Mouse (Mus musculus) G1E (cell line): ENCODE data around the gene Zfyve16. TPM values are rescaled to one million over a fixed set of nuclear protein-coding genes. Genes with fewer than 3 reads are reported as not detected.
A peak's percentile ranks its signal among the peaks of the same experiment; 100 is the strongest.

Experiments
- ATAC-seq: 2 replicates; pipeline ENCODE4 v1.8.0; 2016; ENCODE audit warnings: mild to moderate bottlenecking; ENCODE audit not compliant: insufficient number of reproducible peaks, poor library complexity, low FRiP score, severe bottlenecking; ENCODE audit errors: extremely low read depth
- DNase-seq: peaks from one replicate; pipeline ENCODE4 v3.0.0; 2012; ENCODE audit warnings: low spot score
- H3K27me3 ChIP-seq: 2 replicates; pipeline ENCODE4 v1.6.1; 2012; ENCODE audit warnings: mild to moderate bottlenecking, low read length, inconsistent platforms; ENCODE audit not compliant: insufficient read depth
- H3K36me3 ChIP-seq: replicated peaks from 2 replicates; pipeline ENCODE3; 2012; ENCODE audit warnings: mild to moderate bottlenecking, inconsistent platforms
- H3K4me1 ChIP-seq: 2 replicates; pipeline ENCODE4 v1.6.1; 2012; ENCODE audit warnings: low read depth, low read length, inconsistent platforms, mixed read lengths; ENCODE audit not compliant: insufficient read depth
- H3K4me3 ChIP-seq: 2 replicates; pipeline ENCODE4 v1.5.1; 2012; ENCODE audit warnings: low read depth, mild to moderate bottlenecking, inconsistent platforms, low read length, moderate library complexity, mixed read lengths
- H3K9me3 ChIP-seq: replicated peaks from 2 replicates; pipeline ENCODE4 v1.6.1; 2012; ENCODE audit warnings: inconsistent platforms
- CTCF ChIP-seq: IDR thresholded peaks from 2 replicates; pipeline ENCODE4 v1.5.1; 2012; ENCODE audit warnings: low read depth, low read length, inconsistent platforms, mixed read lengths
- GATA1 ChIP-seq: IDR thresholded peaks from 2 replicates; pipeline ENCODE4 v1.6.1; 2012; ENCODE audit warnings: borderline replicate concordance, low read length, inconsistent platforms, mixed read lengths
- GATA2 ChIP-seq: IDR thresholded peaks from 2 replicates; pipeline ENCODE4 v1.6.1; 2012; ENCODE audit warnings: low read depth, low read length, inconsistent platforms, borderline replicate concordance
- POLR2AphosphoS5 ChIP-seq: IDR thresholded peaks from 2 replicates; pipeline ENCODE4 v1.6.1; 2012; ENCODE audit warnings: low read depth, low read length, inconsistent platforms; ENCODE audit not compliant: insufficient replicate concordance
- TAL1 ChIP-seq: conservative IDR thresholded peaks from 2 replicates; pipeline ENCODE4 v1.6.1; 2012; ENCODE audit warnings: low read depth, low read length, inconsistent platforms, mixed read lengths
- polyA plus RNA-seq: library from polyadenylated mRNA; stranded (reverse); fragments of >175 nt; gene quantifications from 2 replicates; pipeline ENCODE4 v1.2.3, GENCODE M21; 2012
- total RNA-seq, 2 experiments: library from RNA; stranded (forward) in 1 of 2; stranded (reverse) in 1 of 2; fragments of 200-1000 nt in 1 of 2; fragments of >200 nt in 1 of 2; fragmentation: Nextera tagmentation in 1 of 2; gene quantifications; 2 replicates each; pipeline ENCODE4 v1.2.3; 2014 to 2017

Zfyve16 gene
- total RNA-seq (2014; fragmentation: Nextera tagmentation): 31.1 and 40.0 TPM in 2 replicates
- 11.9 and 15.5 TPM in 2 replicates for total RNA-seq (2017)
- polyA plus RNA-seq: 0.67 and 1.0 TPM in 2 replicates

DNA sequence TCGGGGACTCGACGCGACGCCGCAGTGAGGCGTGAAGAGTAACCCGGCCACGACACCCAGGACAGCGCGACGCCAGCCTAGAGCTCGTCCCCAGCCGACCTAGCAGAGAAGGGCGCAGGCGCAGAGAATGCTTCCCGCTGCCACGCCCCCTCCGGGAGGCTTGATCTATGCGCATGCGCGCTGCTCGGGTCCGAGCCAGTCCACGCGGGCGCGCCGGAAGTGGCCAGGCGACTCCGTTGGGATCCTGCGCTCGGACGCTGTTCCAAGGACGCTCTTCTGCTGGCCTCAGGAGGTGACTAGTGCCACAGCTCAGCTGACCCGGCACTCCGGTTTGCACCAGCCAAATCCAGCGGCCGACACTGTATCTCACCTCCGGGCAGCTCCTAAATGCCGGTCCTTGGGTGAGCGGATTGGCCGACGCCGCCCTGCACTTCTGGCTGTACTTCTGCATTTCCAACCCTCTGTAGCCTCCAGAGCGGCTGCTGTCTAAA is at the start of gene Zfyve16:
Gene Zfyve16, minus strand, starts transcription at position 148 of the 491 bp plus-strand sequence.
- peaks cover 32% of the 10 kb centered on the region for H3K4me1 ChIP-seq
- H3K27me3 ChIP-seq: no peaks in the 10 kb centered on the region
- H3K36me3 ChIP-seq: peaks cover 2% of the 10 kb centered on the region
- no peaks in the 10 kb centered on the region for H3K9me3 ChIP-seq
- H3K4me3 ChIP-seq: peak within 1 kb of the TSS; percentile 89
- TF ChIP-seq GATA2 (no peak), TAL1 (no peak), GATA1 (no peak), CTCF (no peak), POLR2AphosphoS5 (no peak)
- ATAC-seq (peak; percentile 86), DNase-seq (peak; percentile 95)

- H3K9me3 ChIP-seq: no peaks in the 10 kb centered on the region
- H3K36me3 ChIP-seq: no peaks in the 10 kb centered on the region
- TF ChIP-seq POLR2AphosphoS5: no peak
- TF ChIP-seq TAL1: no peak
- TF ChIP-seq GATA2: no peak
- no peak for TF ChIP-seq GATA1
- no peak for TF ChIP-seq CTCF
- peaks cover 16% of the 10 kb centered on the region for H3K27me3 ChIP-seq
- DNase-seq: no peak
- ATAC-seq: no peak
- no peak overlapping the region for H3K4me3 ChIP-seq
- H3K4me1 ChIP-seq: peaks cover 16% of the 10 kb centered on the region
These were observed 47.5 kb upstream of the Zfyve16 start for GRCm38 (mm10) chr13:92578210-92578609.

GRCm38 (mm10) chr13:92576688-92577087 is 46.0 kb upstream of the Zfyve16 start:
- peaks cover 16% of the 10 kb centered on the region for H3K4me1 ChIP-seq
- ATAC-seq: no peak
- H3K4me3 ChIP-seq: no peak overlapping the region
- H3K36me3 ChIP-seq: no peaks in the 10 kb centered on the region
- H3K9me3 ChIP-seq: no peaks in the 10 kb centered on the region
- TF ChIP-seq POLR2AphosphoS5: no peak
- H3K27me3 ChIP-seq: peaks cover 16% of the 10 kb centered on the region
- no peak for DNase-seq

- no peak for TF ChIP-seq TAL1
- TF ChIP-seq CTCF: no peak
- no peak for TF ChIP-seq POLR2AphosphoS5
- no peak for TF ChIP-seq GATA2
- no peak for TF ChIP-seq GATA1
- ATAC-seq: no peak
These were observed 45.4 kb upstream of the Zfyve16 start, which contains the start of gene Spz1 for GRCm38 (mm10) chr13:92576072-92576471. Gene Spz1, minus strand, starts transcription at chr13:92576172.

DNA sequence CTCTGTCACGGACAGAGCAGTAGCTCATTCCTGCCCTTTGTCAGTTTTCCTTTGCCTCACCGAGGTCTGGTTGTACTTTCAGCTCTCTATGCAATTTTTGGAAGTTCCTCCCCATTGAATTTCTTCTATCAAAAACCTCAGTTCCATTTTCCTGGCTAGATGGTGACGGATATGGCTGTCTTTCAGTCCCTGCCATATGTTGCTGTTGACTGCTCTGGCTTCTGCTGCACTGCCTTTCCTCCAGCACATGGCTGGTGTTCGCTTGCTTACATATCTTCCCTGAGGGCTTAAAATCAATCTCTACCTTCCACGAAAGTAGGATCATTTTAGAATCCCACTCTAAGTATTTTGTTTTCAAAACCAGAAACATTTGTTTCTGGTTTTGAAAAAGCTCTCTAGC is 28.8 kb upstream of the Zfyve16 start:
- Histone ChIP-seq H3K36me3 (no peaks in the 10 kb centered on the region), H3K27me3 (peaks cover 15% of the 10 kb centered on the region), H3K4me3 (no peak overlapping the region), H3K4me1 (0 out of 2 replicates have a peak, but pooled peaks cover 2% of the 10 kb centered on the region), H3K9me3 (0 out of 2 replicates have a peak, but pooled peaks cover 6% of the 10 kb centered on the region)
- no peak for ATAC-seq
- DNase-seq: no peak
- no peak for TF ChIP-seq TAL1
- no peak for TF ChIP-seq CTCF
- TF ChIP-seq POLR2AphosphoS5: no peak
- TF ChIP-seq GATA1: no peak
- no peak for TF ChIP-seq GATA2

More at GRCm38 (mm10) chr13:92576072-92576471, 45.4 kb upstream of the Zfyve16 start, which contains the start of gene Spz1:
- Histone ChIP-seq H3K4me1 (peaks cover 13% of the 10 kb centered on the region), H3K36me3 (no peaks in the 10 kb centered on the region), H3K9me3 (no peaks in the 10 kb centered on the region), H3K27me3 (peaks cover 16% of the 10 kb centered on the region), H3K4me3 (no peak within 1 kb of the TSS)
- DNase-seq: no peak

GRCm38 (mm10) chr13:92557229-92557628 is 26.6 kb upstream of the Zfyve16 start:
- TF ChIP-seq CTCF: no peak
- TF ChIP-seq GATA2: no peak
- TF ChIP-seq GATA1: no peak
- no peak for TF ChIP-seq TAL1
- no peak for TF ChIP-seq POLR2AphosphoS5
- H3K36me3 ChIP-seq: no peaks in the 10 kb centered on the region
- 0 out of 2 replicates have a peak, but pooled peaks cover 2% of the 10 kb centered on the region for H3K4me1 ChIP-seq
- H3K4me3 ChIP-seq: no peak overlapping the region
- H3K9me3 ChIP-seq: peaks cover 15% of the 10 kb centered on the region
- ATAC-seq: no peak
- H3K27me3 ChIP-seq: peaks cover 12% of the 10 kb centered on the region
- DNase-seq: no peak
